Mouse (Mus musculus) midbrain, embryonic 13.5 days (tissue): ENCODE results near the gene Fxn. TPM values are rescaled to one million over a fixed set of nuclear protein-coding genes. Genes with fewer than 3 reads are reported as not detected.

Experiments used
- ATAC-seq: fragments of 200-750 bp; cut with Nextera tagmentation; 2 replicates; pipeline ENCODE4 v1.8.0; 2017; ENCODE audit warnings: mild to moderate bottlenecking, moderate TSS enrichment, moderate library complexity
- H3K27ac ChIP-seq: fragments of 300-500 bp; sonication (generic); 2 replicates; pipeline ENCODE4 v1.5.1; 2015; ENCODE audit warnings: inconsistent platforms, mild to moderate bottlenecking, moderate library complexity
- H3K27me3 ChIP-seq: fragments of 300-500 bp; sonication (generic); 2 replicates; pipeline ENCODE4 v1.6.1; 2015; ENCODE audit warnings: mild to moderate bottlenecking, inconsistent platforms
- H3K36me3 ChIP-seq: fragments of 300-500 bp; sonication (generic); 2 replicates; pipeline ENCODE4 v1.6.1; 2015; ENCODE audit warnings: mild to moderate bottlenecking, inconsistent platforms
- H3K4me1 ChIP-seq: fragments of 300-500 bp; sonication (generic); replicated peaks from 2 replicates; pipeline ENCODE4 v1.6.1; 2015; ENCODE audit warnings: inconsistent platforms
- H3K4me2 ChIP-seq: fragments of 300-500 bp; sonication (generic); replicated peaks from 2 replicates; pipeline ENCODE4 v1.6.1; 2015; ENCODE audit warnings: moderate library complexity, mild to moderate bottlenecking, inconsistent platforms
- H3K4me3 ChIP-seq: fragments of 300-500 bp; sonication (generic); replicated peaks from 2 replicates; pipeline ENCODE4 v1.5.1; 2015; ENCODE audit warnings: mild to moderate bottlenecking, inconsistent platforms
- H3K9ac ChIP-seq: fragments of 300-500 bp; sonication (generic); replicated peaks from 2 replicates; pipeline ENCODE4 v1.6.1; 2015; ENCODE audit warnings: mild to moderate bottlenecking, inconsistent platforms
- H3K9me3 ChIP-seq: fragments of 300-500 bp; sonication (generic); 2 replicates; pipeline ENCODE4 v1.6.1; 2016; ENCODE audit warnings: mild to moderate bottlenecking, inconsistent platforms
- WGBS: fragments of 180-500 bp; shearing (Covaris S2); methylation state at CpG from one replicate; pipeline ENCODE4 v1.1.7; 2015; 5-methylcytosine and 5-hydroxymethylcytosine counted together
- polyA plus RNA-seq: library from polyadenylated mRNA; unstranded; fragments of >200 nt; fragmentation: Nextera tagmentation; extraction: Ambion mirVana; gene quantifications from 2 replicates; pipeline ENCODE4 v1.2.1, GENCODE M21; 2015

The Fxn gene
- polyA plus RNA-seq, 1 experiment from 2014 or later, result 40.1 TPM

GRCm38 (mm10) chr19:24284187-24284586 is 3.8 kb upstream of the Fxn start:
- 60% methylated on average over 4 of the region's 4 CpGs for WGBS
- Histone ChIP-seq H3K27me3 (no peaks in the 10 kb centered on the region), H3K4me2 (no peak overlapping the region), H3K27ac (no peak overlapping the region), H3K36me3 (no peaks in the 10 kb centered on the region), H3K9me3 (no peaks in the 10 kb centered on the region), H3K4me3 (no peak overlapping the region), H3K4me1 (peaks cover 7% of the 10 kb centered on the region), H3K9ac (no peak overlapping the region)
- ATAC-seq, result no peak

GRCm38 (mm10) chr19:24281288-24281980 is 1.0 kb upstream of the Fxn start:
- 64% methylated on average over 7 of the region's 7 CpGs for WGBS
- H3K4me3 ChIP-seq, result peak overlapping the region; percentile 62; the same call in 1 of the 2 replicates

GRCm38 (mm10) chr19:24279706-24280600 is 452 bp downstream of the Fxn start:
- peak overlapping the region; percentile 68 for H3K9ac ChIP-seq
- peak overlapping the region; percentile 86 for H3K4me2 ChIP-seq
- peaks cover 10% of the 10 kb centered on the region; the same call in 1 of the 2 replicates for H3K36me3 ChIP-seq
- ATAC-seq, result peak; percentile 81
- H3K4me1 ChIP-seq, result peaks cover 12% of the 10 kb centered on the region
- H3K27ac ChIP-seq, result peak overlapping the region; percentile 85
- no peaks in the 10 kb centered on the region for H3K9me3 ChIP-seq
- peak overlapping the region; percentile 62 for H3K4me3 ChIP-seq
- WGBS, result under 1% methylated on average over 74 of the region's 78 CpGs
- H3K27me3 ChIP-seq, result no peaks in the 10 kb centered on the region

More at GRCm38 (mm10) chr19:24281288-24281980, 1.0 kb upstream of the Fxn start:
- Histone ChIP-seq H3K4me2 (peak overlapping the region; percentile 86), H3K9ac (no peak overlapping the region), H3K4me1 (peaks cover 12% of the 10 kb centered on the region), H3K9me3 (no peaks in the 10 kb centered on the region), H3K27me3 (no peaks in the 10 kb centered on the region), H3K36me3 (peaks cover 4% of the 10 kb centered on the region; the same call in 1 of the 2 replicates), H3K27ac (no peak overlapping the region)
- ATAC-seq, result no peak

DNA sequence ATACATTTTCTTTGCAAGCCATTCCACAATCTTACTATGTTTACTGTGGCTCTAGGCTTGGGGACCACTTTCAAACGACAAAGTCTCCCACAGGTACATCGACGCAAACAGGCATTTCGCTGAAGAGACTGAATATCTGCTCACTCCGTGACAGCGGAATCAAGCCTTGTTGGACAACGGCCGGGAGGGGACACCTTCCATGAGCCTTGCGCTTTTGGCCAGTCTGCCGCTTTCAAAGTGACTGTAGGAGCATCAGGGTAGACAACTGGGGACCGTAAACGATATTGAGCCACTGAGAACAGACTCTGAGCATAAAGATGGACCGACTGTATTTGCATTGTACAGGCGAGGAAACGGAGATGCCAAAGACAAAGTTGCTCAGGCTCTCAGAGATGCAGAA is 1.5 kb downstream of the Fxn start:
- Histone ChIP-seq H3K27me3 (no peaks in the 10 kb centered on the region), H3K27ac (no peak overlapping the region), H3K4me1 (peaks cover 12% of the 10 kb centered on the region), H3K4me2 (peak overlapping the region; percentile 86), H3K9ac (no peak overlapping the region), H3K9me3 (no peaks in the 10 kb centered on the region), H3K4me3 (0 out of 2 replicates have a peak overlapping the region, but pooled peaks have one; percentile 62), H3K36me3 (peaks cover 10% of the 10 kb centered on the region; the same call in 1 of the 2 replicates)
- ATAC-seq, result no peak
- WGBS, result 86% methylated on average over 15 of the region's 15 CpGs

DNA sequence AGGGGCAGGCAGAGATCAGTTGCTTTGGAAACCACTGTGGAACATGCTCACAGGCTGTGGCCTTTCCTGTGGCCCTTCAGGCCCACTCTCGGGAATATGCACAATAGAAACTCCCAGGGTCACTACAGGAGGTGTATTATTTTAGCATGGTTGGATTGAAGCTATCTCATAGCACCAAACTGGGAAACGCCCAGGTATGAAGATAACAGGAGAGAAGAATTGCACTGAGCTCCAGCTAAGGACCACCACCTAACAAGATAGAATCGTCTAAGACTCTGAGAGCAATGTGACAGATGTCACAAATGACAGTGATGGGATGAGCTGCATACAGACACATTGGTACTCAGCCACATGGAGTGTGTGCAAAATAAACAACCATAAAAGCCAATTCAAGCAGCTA is 6.1 kb downstream of the Fxn start:
- no peak overlapping the region for H3K27ac ChIP-seq
- no peak for ATAC-seq
- WGBS, result 62% methylated on average over 3 of the region's 3 CpGs
- no peaks in the 10 kb centered on the region for H3K9me3 ChIP-seq
- no peak overlapping the region for H3K4me2 ChIP-seq
- H3K4me1 ChIP-seq, result peaks cover 27% of the 10 kb centered on the region
- H3K4me3 ChIP-seq, result no peak overlapping the region
- H3K27me3 ChIP-seq, result no peaks in the 10 kb centered on the region; the same call in 1 of the 2 replicates
- H3K9ac ChIP-seq, result 0 out of 2 replicates have a peak overlapping the region, but pooled peaks have one; percentile 28
- peaks cover 10% of the 10 kb centered on the region; the same call in 1 of the 2 replicates for H3K36me3 ChIP-seq

- peaks cover 9% of the 10 kb centered on the region; the same call in 1 of the 2 replicates for H3K36me3 ChIP-seq
- WGBS, result 40% methylated on average over 16 of the region's 16 CpGs
- H3K4me3 ChIP-seq, result no peak overlapping the region
- H3K27me3 ChIP-seq, result no peaks in the 10 kb centered on the region; the same call in 1 of the 2 replicates
- no peak overlapping the region for H3K9ac ChIP-seq
- peaks cover 40% of the 10 kb centered on the region for H3K4me1 ChIP-seq
- no peaks in the 10 kb centered on the region for H3K9me3 ChIP-seq
- H3K4me2 ChIP-seq, result peak overlapping the region; percentile 21
- no peak overlapping the region for H3K27ac ChIP-seq
- peak; percentile 83 for ATAC-seq
Measured at GRCm38 (mm10) chr19:24271746-24272426, 8.5 kb downstream of the Fxn start.

DNA sequence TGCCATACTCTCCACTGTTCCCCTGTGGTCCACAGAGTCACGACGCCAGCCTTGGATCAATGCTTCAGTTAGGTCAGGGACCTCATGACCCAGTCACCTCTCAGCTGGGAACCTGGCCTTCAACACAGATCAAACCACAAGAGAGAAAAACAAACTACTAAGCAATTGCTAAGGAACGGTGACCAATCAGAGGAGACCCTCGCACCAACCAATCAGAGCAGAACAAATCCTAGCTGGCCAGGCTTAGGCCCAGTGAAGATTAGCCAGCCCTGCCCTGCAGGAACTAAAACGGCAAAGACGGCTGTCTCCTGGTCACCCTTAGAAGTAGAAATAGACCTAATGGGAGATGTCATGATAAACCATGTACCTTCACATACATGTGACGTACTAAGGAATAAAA is 9.1 kb downstream of the Fxn start:
- WGBS, result 23% methylated on average over 7 of the region's 7 CpGs
- H3K4me3 ChIP-seq, result no peak overlapping the region
- H3K36me3 ChIP-seq, result 0 out of 2 replicates have a peak, but pooled peaks cover 6% of the 10 kb centered on the region
- H3K9ac ChIP-seq, result no peak overlapping the region
- H3K9me3 ChIP-seq, result no peaks in the 10 kb centered on the region
- no peaks in the 10 kb centered on the region; the same call in 1 of the 2 replicates for H3K27me3 ChIP-seq
- peak overlapping the region; percentile 21 for H3K4me2 ChIP-seq
- peak; percentile 77 for ATAC-seq
- peaks cover 43% of the 10 kb centered on the region for H3K4me1 ChIP-seq
- H3K27ac ChIP-seq, result no peak overlapping the region

DNA sequence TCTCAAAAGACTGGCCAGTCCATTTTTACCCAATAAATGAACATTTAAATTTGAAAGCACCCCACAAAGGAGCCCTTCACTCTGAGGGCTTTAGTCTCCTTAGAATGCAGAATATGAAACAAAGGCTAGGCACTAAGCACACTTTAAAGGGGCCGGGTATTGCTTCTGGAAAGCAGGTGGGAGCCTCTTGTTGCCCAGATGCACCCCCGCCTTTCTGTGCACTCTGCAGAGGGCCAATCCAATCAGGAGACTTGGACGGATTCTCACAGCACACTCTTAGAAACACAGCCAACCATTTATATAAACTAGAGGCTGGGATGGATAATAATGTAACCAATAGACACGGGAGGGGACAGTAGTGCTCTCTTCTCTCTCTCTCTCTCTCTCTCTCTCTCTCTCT is 11.9 kb downstream of the Fxn start:
- ATAC-seq, result peak; percentile 57
- no peak overlapping the region for H3K9ac ChIP-seq
- no peaks in the 10 kb centered on the region; the same call in 1 of the 2 replicates for H3K27me3 ChIP-seq
- no peak overlapping the region for H3K4me3 ChIP-seq
- peaks cover 43% of the 10 kb centered on the region for H3K4me1 ChIP-seq
- no peaks in the 10 kb centered on the region for H3K9me3 ChIP-seq
- peaks cover 8% of the 10 kb centered on the region; the same call in 1 of the 2 replicates for H3K36me3 ChIP-seq
- H3K4me2 ChIP-seq, result no peak overlapping the region
- peak overlapping the region; percentile 17; the same call in 1 of the 2 replicates for H3K27ac ChIP-seq
- 10% methylated on average over 4 of the region's 4 CpGs for WGBS

DNA sequence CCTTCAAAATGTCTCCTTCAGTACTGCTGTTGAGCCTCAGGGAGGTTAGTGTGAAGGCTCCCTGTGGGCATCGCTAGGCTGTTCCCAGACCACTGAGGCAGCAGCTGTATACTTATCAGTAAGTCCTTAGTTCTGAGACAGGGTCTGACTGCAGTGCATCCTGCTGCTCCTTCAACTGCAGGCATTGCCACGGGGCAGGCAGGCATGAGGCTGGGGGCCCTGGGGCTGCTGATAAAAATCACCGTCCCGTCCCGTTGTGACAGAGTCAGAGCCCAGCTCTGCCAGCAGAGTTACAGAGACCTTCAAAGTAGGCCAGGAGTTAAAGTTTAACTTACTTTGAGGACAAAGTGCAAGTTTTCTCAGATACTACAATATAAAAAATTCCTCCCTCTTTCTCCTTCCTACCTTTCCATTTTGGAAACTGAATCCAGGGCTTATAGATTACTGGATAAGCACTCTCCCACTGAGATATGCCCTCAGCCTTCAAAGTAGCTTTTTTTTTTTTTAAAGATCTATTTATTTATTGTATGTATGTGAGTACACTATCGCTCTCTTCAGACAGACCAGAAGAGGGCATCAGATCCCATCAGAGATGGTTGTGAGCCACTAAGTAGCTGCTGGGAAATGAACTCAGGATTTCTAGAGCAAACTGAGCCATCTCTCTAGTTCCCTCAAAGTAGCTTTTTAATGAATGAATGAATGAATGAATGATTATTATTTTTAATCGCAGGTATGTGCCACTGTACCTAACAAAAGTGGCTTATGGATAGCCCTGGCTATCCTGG is 14.2 kb downstream of the Fxn start:
- Histone ChIP-seq H3K27me3 (no peaks in the 10 kb centered on the region; the same call in 1 of the 2 replicates), H3K4me1 (peaks cover 35% of the 10 kb centered on the region), H3K36me3 (peaks cover 13% of the 10 kb centered on the region; the same call in 1 of the 2 replicates), H3K27ac (no peak overlapping the region), H3K9ac (no peak overlapping the region), H3K4me2 (no peak overlapping the region), H3K4me3 (no peak overlapping the region), H3K9me3 (no peaks in the 10 kb centered on the region)
- 85% methylated on average over 7 of the region's 7 CpGs for WGBS
- ATAC-seq, result no peak

- H3K36me3 ChIP-seq, result peaks cover 13% of the 10 kb centered on the region; the same call in 1 of the 2 replicates
- H3K27ac ChIP-seq, result no peak overlapping the region
- H3K4me3 ChIP-seq, result no peak overlapping the region
- ATAC-seq, result peak; percentile 61; the same call in 1 of the 2 replicates
- no peaks in the 10 kb centered on the region for H3K9me3 ChIP-seq
- no peaks in the 10 kb centered on the region; the same call in 1 of the 2 replicates for H3K27me3 ChIP-seq
- peaks cover 27% of the 10 kb centered on the region for H3K4me1 ChIP-seq
- H3K9ac ChIP-seq, result no peak overlapping the region
- H3K4me2 ChIP-seq, result no peak overlapping the region
- 53% methylated on average over 7 of the region's 7 CpGs for WGBS
Measured at GRCm38 (mm10) chr19:24264991-24265390, 15.4 kb downstream of the Fxn start.

GRCm38 (mm10) chr19:24262736-24263135 is 17.7 kb downstream of the Fxn start:
- Histone ChIP-seq H3K9ac (no peak overlapping the region), H3K36me3 (peaks cover 13% of the 10 kb centered on the region; the same call in 1 of the 2 replicates), H3K4me3 (no peak overlapping the region), H3K4me2 (no peak overlapping the region), H3K27me3 (no peaks in the 10 kb centered on the region), H3K27ac (no peak overlapping the region), H3K9me3 (no peaks in the 10 kb centered on the region), H3K4me1 (peaks cover 14% of the 10 kb centered on the region)
- ATAC-seq, result no peak
- 94% methylated on average over 14 of the region's 14 CpGs for WGBS
